Mouse (Mus musculus): Measurements from ENCODE around the gene Nt5c3.

GRCm38 (mm10) chr6:56870027-56870426 lies 53.7 kb downstream of the Nt5c3 start:
- TF ChIP-seq CTCF (IDR thresholded peaks at IDR 0.05; ENCODE audit: low read depth, low read length) = no peak
- no peak for TF ChIP-seq EP300 (IDR thresholded peaks at IDR 0.05; ENCODE audit: insufficient read depth, low read depth, low read length)
